Mouse (Mus musculus) adrenal gland, postnatal 14 days (tissue): ENCODE data around the gene Dscaml1. TPM values are rescaled to one million over a fixed set of nuclear protein-coding genes. Genes with fewer than 3 reads are reported as not detected.

Experiments
- DNase-seq: peaks from one replicate; pipeline ENCODE4 v3.0.0; 2021; ENCODE audit warnings: mixed read lengths
- total RNA-seq: library from RNA; stranded (reverse); gene quantifications from 2 replicates; pipeline ENCODE4 v1.2.3, GENCODE M21; 2021

The Dscaml1 gene
- total RNA-seq, 1 experiment from 2014 or later = 0.78 TPM

DNA sequence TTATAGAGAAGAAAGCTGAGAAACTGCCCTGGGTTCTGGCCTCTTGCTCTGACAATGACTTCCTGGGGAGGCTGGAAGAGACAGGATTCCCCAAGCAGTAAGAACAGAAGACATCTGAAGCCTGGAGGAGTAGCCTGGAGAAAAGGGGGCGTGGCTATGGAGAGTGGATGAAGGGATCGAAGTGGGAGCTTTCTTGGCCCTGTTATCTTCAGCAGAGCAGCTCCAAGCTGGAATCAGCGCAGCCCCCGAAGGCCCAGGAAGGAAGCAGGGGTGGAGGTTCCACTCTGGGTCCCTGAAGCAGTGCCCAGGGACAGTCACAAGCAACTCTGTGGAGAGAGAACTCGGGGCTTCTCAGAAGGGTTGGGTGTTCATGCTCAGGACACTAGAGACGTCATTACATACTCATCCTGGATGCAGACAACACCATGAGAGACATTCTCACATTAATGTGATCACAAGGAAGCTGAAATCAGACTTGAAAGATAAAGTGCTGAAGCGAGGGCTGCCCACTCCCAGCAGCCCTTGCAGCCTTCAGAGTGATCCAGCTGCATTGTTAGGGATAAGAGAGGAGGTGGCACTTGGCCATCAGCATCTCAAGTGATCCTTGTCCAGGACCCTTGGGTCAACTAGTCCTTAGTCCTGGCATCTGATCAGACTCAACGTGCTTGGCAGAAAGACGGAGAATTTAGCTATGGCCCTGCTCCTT lies 146.5 kb downstream of the Dscaml1 start:
- DNase-seq = peak; percentile 22

- no peak for DNase-seq
Measured at GRCm38 (mm10) chr9:45573493-45573815, 147.0 kb downstream of the Dscaml1 start.

DNA sequence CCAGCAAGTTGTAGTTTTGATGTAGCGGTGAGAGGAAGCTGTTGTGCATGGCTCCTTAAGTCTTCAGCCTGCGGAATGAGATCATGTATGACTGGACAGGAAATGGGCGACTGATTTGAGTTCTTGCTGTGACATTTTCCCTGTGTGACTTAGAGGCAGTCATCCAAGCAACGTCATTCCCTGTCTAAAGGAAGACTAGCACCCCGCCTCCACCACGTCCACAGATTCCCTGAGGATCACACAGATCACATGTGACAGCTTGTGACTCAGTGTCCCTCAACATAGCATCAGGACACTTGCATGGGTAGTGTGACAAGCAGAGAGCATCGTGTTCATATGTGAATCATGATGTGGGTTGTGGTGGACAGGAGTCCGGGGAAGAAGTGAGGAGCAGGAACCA lies 147.6 kb downstream of the Dscaml1 start:
- DNase-seq = no peak

- DNase-seq = no peak
Measured at GRCm38 (mm10) chr9:45580069-45580795, 153.8 kb downstream of the Dscaml1 start.

GRCm38 (mm10) chr9:45586475-45586874 lies 160.0 kb downstream of the Dscaml1 start:
- no peak for DNase-seq

- DNase-seq = no peak
Measured at GRCm38 (mm10) chr9:45587704-45588103, 161.3 kb downstream of the Dscaml1 start.

- DNase-seq = peak; percentile 49
Measured at GRCm38 (mm10) chr9:45589867-45590266, 163.4 kb downstream of the Dscaml1 start.

DNA sequence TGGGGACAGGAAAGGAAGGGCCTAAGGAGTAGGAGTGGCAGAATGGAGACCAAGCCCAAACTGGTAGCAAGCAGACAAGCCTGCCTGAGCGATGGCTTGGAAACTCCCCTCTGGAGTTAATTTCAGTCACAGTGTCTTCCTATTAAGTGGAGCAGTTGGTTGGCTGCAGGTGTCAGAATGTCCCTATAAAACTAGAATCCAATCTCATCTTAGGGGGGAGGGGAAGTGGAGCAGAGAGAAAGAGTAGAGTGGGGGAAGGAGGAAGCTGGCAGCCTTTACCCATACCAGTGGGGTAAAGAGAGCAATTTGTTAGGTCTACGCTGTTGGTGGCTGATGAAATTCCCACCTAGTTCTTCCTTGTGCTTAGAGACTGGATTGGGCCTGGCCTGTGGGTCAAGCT lies 164.6 kb downstream of the Dscaml1 start:
- no peak for DNase-seq

DNA sequence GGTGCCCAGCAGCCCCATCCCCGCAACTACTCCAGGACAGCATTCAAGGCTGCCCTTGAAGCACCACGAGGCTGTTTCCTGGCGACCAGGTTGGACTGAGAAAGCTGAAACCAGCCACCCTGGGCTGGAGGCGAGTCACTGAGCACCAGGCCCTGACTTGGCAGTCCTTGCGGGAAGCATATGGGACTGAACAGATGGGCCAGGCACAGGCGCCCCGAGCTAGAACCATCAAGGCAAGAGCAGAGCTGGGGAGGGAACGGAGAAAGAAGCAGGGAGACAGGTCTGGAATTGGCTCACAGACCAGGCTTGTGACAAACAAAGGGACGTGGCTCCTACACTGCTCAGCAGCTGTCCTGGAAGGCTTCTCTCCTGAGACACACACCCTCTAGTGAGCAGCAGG lies 165.9 kb downstream of the Dscaml1 start:
- DNase-seq = peak; percentile 28

DNA sequence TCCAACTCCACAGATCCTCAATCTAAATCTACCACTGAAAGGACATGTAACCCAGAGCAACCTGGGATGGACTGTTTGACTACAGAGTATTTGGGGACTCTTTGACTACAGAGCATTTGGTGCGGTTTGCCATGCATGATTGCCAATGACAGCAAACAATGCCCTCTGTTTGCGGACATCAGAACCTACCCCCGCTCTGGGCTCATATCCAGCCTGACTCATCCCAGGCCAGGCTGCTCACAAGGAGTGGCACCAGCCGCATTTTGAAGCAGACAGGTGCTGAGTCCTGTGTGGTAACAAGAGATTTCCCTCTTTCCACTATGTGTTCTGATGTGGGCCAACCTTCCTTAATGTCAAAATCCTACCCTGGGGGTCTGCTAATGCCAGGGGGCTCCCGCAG lies 171.7 kb downstream of the Dscaml1 start:
- peak; percentile 17 for DNase-seq

GRCm38 (mm10) chr9:45599377-45599776 lies 172.9 kb downstream of the Dscaml1 start:
- no peak for DNase-seq

DNA sequence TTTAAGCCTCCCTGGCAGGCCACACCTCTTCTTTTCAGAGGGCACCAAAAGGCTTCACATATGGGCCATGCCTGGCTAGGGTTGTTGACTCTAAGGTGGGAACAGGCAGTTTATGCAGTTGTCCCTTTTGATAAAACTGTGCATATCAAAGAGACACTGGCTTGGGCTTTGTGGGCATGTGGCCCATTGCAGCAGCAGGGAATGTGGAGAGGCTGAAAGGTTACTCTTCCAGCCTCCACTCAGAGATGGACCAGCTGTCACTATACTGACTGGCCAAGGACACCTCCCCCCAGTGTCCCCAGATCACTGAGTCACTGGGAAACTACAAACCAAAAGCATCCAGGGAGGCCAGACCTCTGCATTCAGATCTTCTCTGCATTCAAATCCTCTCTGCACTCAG lies 180.9 kb downstream of the Dscaml1 start:
- no peak for DNase-seq

- DNase-seq = no peak
Measured at GRCm38 (mm10) chr9:45608097-45609031, 181.9 kb downstream of the Dscaml1 start.

- DNase-seq = no peak
Measured at GRCm38 (mm10) chr9:45610336-45611060, 184.1 kb downstream of the Dscaml1 start.

GRCm38 (mm10) chr9:45614616-45615015 lies 188.2 kb downstream of the Dscaml1 start:
- DNase-seq = no peak

DNA sequence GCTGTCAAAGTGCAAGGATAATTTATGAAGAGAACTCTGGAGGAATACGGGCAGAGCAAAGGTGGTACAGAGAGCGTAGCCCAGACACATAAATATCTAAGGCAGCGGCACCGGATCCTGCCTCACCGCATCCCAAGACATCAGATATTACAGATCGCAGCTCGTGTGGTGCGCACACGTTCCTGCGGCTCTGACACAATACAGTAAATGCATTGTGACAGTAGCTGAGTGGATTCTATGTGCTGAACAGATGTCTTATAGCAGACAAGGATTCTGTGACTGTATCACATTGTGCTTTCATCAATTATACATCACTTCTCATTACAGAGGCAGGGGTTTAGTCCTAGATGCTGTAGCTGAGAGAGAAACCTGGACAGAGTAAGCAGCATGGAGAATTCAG lies 191.5 kb downstream of the Dscaml1 start:
- DNase-seq = no peak

- DNase-seq = no peak
Measured at GRCm38 (mm10) chr9:45618443-45618842, 192.0 kb downstream of the Dscaml1 start.

GRCm38 (mm10) chr9:45620049-45620448 lies 193.6 kb downstream of the Dscaml1 start:
- no peak for DNase-seq

DNA sequence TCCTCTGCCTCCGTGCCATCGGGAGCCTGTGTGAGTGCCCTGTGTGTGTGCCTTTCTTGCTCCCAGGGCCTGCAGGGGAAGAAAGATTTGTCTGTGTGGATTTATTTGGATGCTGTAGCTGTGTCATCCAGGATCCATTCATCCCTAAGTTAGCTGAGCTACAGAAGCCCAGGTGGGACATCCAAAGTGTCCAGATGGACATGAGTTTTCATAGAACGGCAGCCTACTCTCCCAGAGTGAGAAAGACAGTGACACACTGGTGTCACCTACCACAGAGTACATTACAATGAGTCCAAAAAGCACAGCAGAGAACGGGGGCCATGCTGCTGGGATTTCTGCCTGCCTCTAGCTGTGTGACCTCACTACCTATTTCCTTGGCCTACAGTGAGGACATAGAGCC lies 194.5 kb downstream of the Dscaml1 start:
- no peak for DNase-seq

- no peak for DNase-seq
Measured at GRCm38 (mm10) chr9:45625889-45626446, 199.5 kb downstream of the Dscaml1 start.

DNA sequence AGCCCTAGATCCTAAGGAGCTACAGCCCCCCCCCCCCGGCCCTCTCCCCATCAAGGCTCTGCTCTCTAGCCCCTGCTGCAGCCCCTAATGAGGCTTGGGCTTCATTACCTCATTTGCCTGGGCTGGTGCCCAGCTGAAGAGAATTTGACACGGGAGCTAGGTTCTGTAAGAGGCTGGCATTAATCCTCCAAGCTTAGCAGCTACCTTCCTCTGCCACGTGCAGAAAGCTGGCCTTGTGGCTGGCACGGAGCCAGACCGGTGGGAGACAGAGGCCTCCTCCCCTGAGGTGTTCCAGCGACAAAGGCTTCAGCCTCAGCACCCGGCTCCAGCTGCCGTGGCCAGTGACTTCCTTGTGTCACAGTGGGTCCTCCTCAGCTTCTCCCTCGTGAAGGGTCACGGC lies 206.1 kb downstream of the Dscaml1 start:
- peak; percentile 49 for DNase-seq

DNA sequence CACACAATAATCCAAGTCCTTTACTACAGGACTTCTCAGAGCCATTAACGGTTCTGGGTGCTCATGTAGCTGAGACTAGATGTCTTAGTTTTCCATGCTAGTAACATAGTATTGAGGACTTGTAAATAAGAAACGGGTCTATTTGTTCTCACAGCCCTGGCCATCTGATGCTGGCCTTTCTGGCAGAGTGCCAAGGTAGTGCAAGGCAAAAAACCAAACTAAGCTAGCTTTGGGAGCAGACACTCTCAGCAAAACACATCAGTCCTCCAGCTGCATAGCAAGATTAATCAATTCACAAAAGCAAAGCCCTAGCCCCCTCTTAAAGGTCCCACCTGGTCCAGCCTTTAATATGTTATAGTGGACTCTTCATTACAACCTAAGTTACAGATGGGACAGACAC lies 206.6 kb downstream of the Dscaml1 start:
- DNase-seq = peak; percentile 38
